Mouse (Mus musculus) myocyte (in vitro differentiated cells): ENCODE results near the gene Tamm41. TPM values are rescaled to one million over a fixed set of nuclear protein-coding genes. Genes with fewer than 3 reads are reported as not detected.

Experiments used
- H3K27me3 ChIP-seq: one replicate; pipeline ENCODE4 v1.6.1; 2011; ENCODE audit not compliant: control insufficient read depth, insufficient read depth, insufficient read length
- H3K36me3 ChIP-seq: one replicate; pipeline ENCODE4 v1.6.1; 2011; ENCODE audit not compliant: control insufficient read depth, insufficient read depth
- H3K4me2 ChIP-seq: one replicate; pipeline ENCODE4 v1.6.1; 2011; ENCODE audit warnings: low read depth, control low read depth
- H3K4me3 ChIP-seq: one replicate; pipeline ENCODE4 v1.5.1; 2011; ENCODE audit warnings: mild to moderate bottlenecking, control low read depth, moderate library complexity
- H3K79me2 ChIP-seq: one replicate; pipeline ENCODE4 v1.6.1; 2011; ENCODE audit not compliant: control insufficient read depth, insufficient read depth
- H3ac ChIP-seq: one replicate; pipeline ENCODE4 v1.6.1; 2011; ENCODE audit not compliant: control insufficient read depth, insufficient read length
- CEBPB ChIP-seq: IDR thresholded peaks from 2 replicates; pipeline ENCODE4 v1.6.1; 2011; ENCODE audit warnings: mild to moderate bottlenecking, moderate library complexity; ENCODE audit not compliant: poor library complexity, insufficient read depth, severe bottlenecking
- E2F4 ChIP-seq: IDR thresholded peaks from one replicate; pipeline ENCODE4 v1.6.1; 2011; ENCODE audit warnings: mild to moderate bottlenecking, control low read depth, moderate library complexity; ENCODE audit not compliant: insufficient read depth
- MAX ChIP-seq: IDR thresholded peaks from one replicate; pipeline ENCODE4 v1.6.1; 2011; ENCODE audit warnings: low read depth, mild to moderate bottlenecking, control low read depth
- MYOD1 ChIP-seq, 3 experiments: IDR thresholded peaks; one replicate each; pipeline ENCODE4 v1.6.1; 2011; ENCODE audit warnings: control low read depth in 2 of 3, low read depth in 2 of 3, mild to moderate bottlenecking in 2 of 3, moderate library complexity in 1 of 3; ENCODE audit not compliant: insufficient read length in 2 of 3, control insufficient read depth in 1 of 3
- MYOG ChIP-seq, 3 experiments: IDR thresholded peaks; one replicate each; pipeline ENCODE4 v1.6.1; 2011; ENCODE audit warnings: control low read depth in 2 of 3, low read depth in 2 of 3, mild to moderate bottlenecking in 2 of 3; ENCODE audit not compliant: insufficient read length in 2 of 3, control insufficient read depth in 1 of 3, insufficient read depth in 1 of 3
- POLR2A ChIP-seq: IDR thresholded peaks from one replicate; pipeline ENCODE4 v1.6.1; 2011; ENCODE audit warnings: low read depth, mild to moderate bottlenecking, control low read depth, moderate library complexity; ENCODE audit not compliant: insufficient read length
- POLR2AphosphoS2 ChIP-seq: IDR thresholded peaks from one replicate; pipeline ENCODE4 v1.6.1; 2011; ENCODE audit warnings: low read depth, control low read depth; ENCODE audit not compliant: insufficient read length
- REST ChIP-seq: IDR thresholded peaks from one replicate; pipeline ENCODE4 v1.6.1; 2011; ENCODE audit warnings: mild to moderate bottlenecking, control low read depth, moderate library complexity; ENCODE audit not compliant: insufficient read depth, insufficient read length
- SRF ChIP-seq: IDR thresholded peaks from one replicate; pipeline ENCODE4 v1.6.1; 2011; ENCODE audit warnings: low read depth; ENCODE audit not compliant: control insufficient read depth, insufficient read length
- TCF12 ChIP-seq: IDR thresholded peaks from one replicate; pipeline ENCODE4 v1.6.1; 2011; ENCODE audit warnings: mild to moderate bottlenecking, control low read depth; ENCODE audit not compliant: poor library complexity, insufficient read depth, severe bottlenecking
- TCF3 ChIP-seq: IDR thresholded peaks from one replicate; pipeline ENCODE4 v1.6.1; 2011; ENCODE audit warnings: low read depth, control low read depth; ENCODE audit not compliant: insufficient read length
- USF1 ChIP-seq: IDR thresholded peaks from one replicate; pipeline ENCODE4 v1.6.1; 2011; ENCODE audit warnings: low read depth, mild to moderate bottlenecking, control low read depth, moderate library complexity
- polyA plus RNA-seq: library from polyadenylated mRNA; unstranded; fragments of >200 nt; fragmentation: generic; extraction: Trizol; gene quantifications from one replicate; pipeline ENCODE4 v1.2.1, GENCODE M21; 2012; ENCODE audit warnings: missing spikeins

Tamm41 gene
- polyA plus RNA-seq, 1 experiment, result 21.9 TPM

- Histone ChIP-seq H3K4me2 (no peak overlapping the region), H3K36me3 (no peaks in the 10 kb centered on the region), H3K27me3 (no peaks in the 10 kb centered on the region), H3ac (no peak overlapping the region), H3K79me2 (no peaks in the 10 kb centered on the region), H3K4me3 (no peak overlapping the region)
- no peak for TF ChIP-seq MYOD1 (IDR thresholded peaks at IDR 0.05; ENCODE audit: control insufficient read depth in 1 of 3, insufficient read length in 2 of 3, low read depth in 2 of 3)
- TF ChIP-seq MAX, result no peak
- no peak for TF ChIP-seq CEBPB
- no peak for TF ChIP-seq SRF
- TF ChIP-seq MYOG (IDR thresholded peaks at IDR 0.05; ENCODE audit: control insufficient read depth in 1 of 3, insufficient read depth in 1 of 3, insufficient read length in 2 of 3, low read depth in 2 of 3), result no peak
- TF ChIP-seq REST, result no peak
- no peak for TF ChIP-seq POLR2AphosphoS2
- no peak for TF ChIP-seq POLR2A
- no peak for TF ChIP-seq USF1
- TF ChIP-seq TCF3, result no peak
- no peak for TF ChIP-seq E2F4
- no peak for TF ChIP-seq TCF12
Measured at GRCm38 (mm10) chr6:115029248-115029647, 8.4 kb downstream of the Tamm41 start.

GRCm38 (mm10) chr6:115027485-115027992 lies 10.1 kb downstream of the Tamm41 start:
- TF ChIP-seq USF1 (no peak), MYOD1 (IDR thresholded peaks at IDR 0.05; ENCODE audit: control insufficient read depth in 1 of 3, insufficient read length in 2 of 3, low read depth in 2 of 3) (no peak), CEBPB (no peak), REST (no peak)
- H3ac ChIP-seq, result no peak overlapping the region
- H3K4me3 ChIP-seq, result no peak overlapping the region
- H3K79me2 ChIP-seq, result no peaks in the 10 kb centered on the region
- no peak overlapping the region for H3K4me2 ChIP-seq
- H3K27me3 ChIP-seq, result no peaks in the 10 kb centered on the region
- H3K36me3 ChIP-seq, result no peaks in the 10 kb centered on the region

DNA sequence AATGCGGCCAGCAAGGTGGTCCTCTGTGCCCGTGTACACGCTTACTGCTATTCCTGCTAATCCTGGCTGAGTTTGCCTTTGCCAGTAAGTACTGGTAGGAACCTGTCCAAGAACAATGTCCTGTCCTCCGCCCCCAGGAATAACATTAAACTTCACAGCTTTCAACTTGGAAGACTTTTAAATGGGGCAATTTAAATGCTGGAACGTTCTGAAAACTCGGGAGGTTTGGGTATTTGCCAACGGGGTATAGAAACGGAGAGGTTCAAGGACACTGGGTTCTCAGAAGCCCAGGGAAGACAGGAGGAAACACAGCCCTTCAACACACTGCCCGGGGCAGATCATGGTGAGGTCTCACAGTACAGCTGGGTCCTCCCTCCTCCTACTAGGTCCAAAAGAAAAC lies 14.8 kb downstream of the Tamm41 start:
- Histone ChIP-seq H3K79me2 (no peaks in the 10 kb centered on the region), H3K27me3 (no peaks in the 10 kb centered on the region), H3K4me3 (no peak overlapping the region), H3ac (no peak overlapping the region), H3K4me2 (no peak overlapping the region), H3K36me3 (no peaks in the 10 kb centered on the region)
- no peak for TF ChIP-seq SRF
- no peak for TF ChIP-seq USF1
- TF ChIP-seq TCF3, result no peak
- TF ChIP-seq TCF12, result no peak
- TF ChIP-seq MYOG (IDR thresholded peaks at IDR 0.05; ENCODE audit: control insufficient read depth in 1 of 3, insufficient read depth in 1 of 3, insufficient read length in 2 of 3, low read depth in 2 of 3), result no peak
- TF ChIP-seq E2F4, result no peak
- no peak for TF ChIP-seq REST
- TF ChIP-seq POLR2AphosphoS2, result no peak
- no peak for TF ChIP-seq MAX
- no peak for TF ChIP-seq POLR2A

DNA sequence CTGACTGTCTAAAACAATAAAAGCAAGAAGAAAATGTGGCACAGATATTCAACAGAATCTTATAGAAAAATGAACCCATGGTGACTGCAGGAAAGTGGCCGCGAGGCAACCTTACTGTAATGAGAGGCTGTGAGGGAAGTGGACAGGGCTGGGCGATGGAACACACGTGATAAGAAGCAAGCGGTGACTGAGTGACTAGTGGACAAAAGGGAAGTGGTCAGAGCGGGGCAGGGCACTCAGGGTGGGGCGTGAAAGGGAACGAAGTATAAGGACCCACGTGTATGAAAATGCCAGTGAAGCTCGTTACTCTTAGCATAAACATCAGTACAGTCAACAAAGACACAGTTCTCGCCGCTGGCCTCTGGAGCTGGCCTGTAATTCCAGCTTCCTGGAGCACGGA lies 22.2 kb downstream of the Tamm41 start:
- no peak overlapping the region for H3K4me2 ChIP-seq
- H3K4me3 ChIP-seq, result no peak overlapping the region
- H3ac ChIP-seq, result no peak overlapping the region
- no peaks in the 10 kb centered on the region for H3K36me3 ChIP-seq
- TF ChIP-seq CEBPB (no peak), MYOD1 (IDR thresholded peaks at IDR 0.05; ENCODE audit: control insufficient read depth in 1 of 3, insufficient read length in 2 of 3, low read depth in 2 of 3) (no peak), E2F4 (no peak), MAX (no peak), TCF12 (no peak), TCF3 (no peak), USF1 (no peak)
- H3K27me3 ChIP-seq, result no peaks in the 10 kb centered on the region
- no peaks in the 10 kb centered on the region for H3K79me2 ChIP-seq

DNA sequence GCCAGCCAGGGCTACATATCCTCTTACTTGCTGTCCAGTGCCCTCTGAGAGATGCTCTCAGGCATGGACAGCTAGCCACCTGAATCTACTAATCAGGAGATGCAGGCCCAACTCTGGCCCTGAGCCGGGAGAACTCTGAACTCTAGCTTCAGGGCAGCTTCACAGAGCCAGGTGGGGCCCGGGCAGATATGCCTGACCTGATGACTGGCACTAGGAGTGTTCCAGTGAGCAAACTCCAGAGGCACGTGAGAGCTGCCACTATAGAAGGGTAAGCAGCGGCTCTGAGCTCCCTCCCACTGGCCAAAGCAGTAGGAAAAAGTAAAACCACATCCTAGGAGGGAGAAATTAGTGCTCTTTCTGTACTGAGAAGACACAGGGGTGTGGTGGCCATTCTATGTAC lies 24.1 kb downstream of the Tamm41 start:
- Histone ChIP-seq H3K79me2 (no peaks in the 10 kb centered on the region), H3ac (no peak overlapping the region), H3K4me3 (no peak overlapping the region), H3K4me2 (no peak overlapping the region), H3K27me3 (no peaks in the 10 kb centered on the region), H3K36me3 (no peaks in the 10 kb centered on the region)
- no peak for TF ChIP-seq TCF3
- TF ChIP-seq MYOD1 (IDR thresholded peaks at IDR 0.05; ENCODE audit: control insufficient read depth in 1 of 3, insufficient read length in 2 of 3, low read depth in 2 of 3), result no peak
- no peak for TF ChIP-seq MAX
- no peak for TF ChIP-seq E2F4
- no peak for TF ChIP-seq USF1
- no peak for TF ChIP-seq MYOG (IDR thresholded peaks at IDR 0.05; ENCODE audit: control insufficient read depth in 1 of 3, insufficient read depth in 1 of 3, insufficient read length in 2 of 3, low read depth in 2 of 3)
